Mouse (Mus musculus) megakaryocyte, adult 5-6 weeks (primary cell): Measurements from ENCODE around the gene Gmeb1. TPM values are rescaled to one million over a fixed set of nuclear protein-coding genes. Genes with fewer than 3 reads are reported as not detected.
"Not testable (repeated sequence)": the region's sequence is repeated elsewhere in the genome, so short reads cannot be mapped to it uniquely, and the experiment has no call there.

ENCODE experiments used
- ATAC-seq: 2 replicates; pipeline ENCODE4 v1.8.0; 2016; ENCODE audit warnings: mild to moderate bottlenecking, inconsistent platforms; ENCODE audit not compliant: poor library complexity, severe bottlenecking
- total RNA-seq, 2 experiments: library from RNA; stranded (forward) in 1 of 2; stranded (reverse) in 1 of 2; fragments of 153-499, 151-499 nt in 1 of 2; fragments of 221-1000, 200-1000 nt in 1 of 2; gene quantifications; 2 replicates each; pipeline versions ENCODE4 v1.2.3 to v1.2.4; 2015 to 2017

The Gmeb1 gene
- total RNA-seq (2015): 17.9 and 21.6 TPM in 2 replicates
- total RNA-seq (2017): 29.0 and 29.5 TPM in 2 replicates

DNA sequence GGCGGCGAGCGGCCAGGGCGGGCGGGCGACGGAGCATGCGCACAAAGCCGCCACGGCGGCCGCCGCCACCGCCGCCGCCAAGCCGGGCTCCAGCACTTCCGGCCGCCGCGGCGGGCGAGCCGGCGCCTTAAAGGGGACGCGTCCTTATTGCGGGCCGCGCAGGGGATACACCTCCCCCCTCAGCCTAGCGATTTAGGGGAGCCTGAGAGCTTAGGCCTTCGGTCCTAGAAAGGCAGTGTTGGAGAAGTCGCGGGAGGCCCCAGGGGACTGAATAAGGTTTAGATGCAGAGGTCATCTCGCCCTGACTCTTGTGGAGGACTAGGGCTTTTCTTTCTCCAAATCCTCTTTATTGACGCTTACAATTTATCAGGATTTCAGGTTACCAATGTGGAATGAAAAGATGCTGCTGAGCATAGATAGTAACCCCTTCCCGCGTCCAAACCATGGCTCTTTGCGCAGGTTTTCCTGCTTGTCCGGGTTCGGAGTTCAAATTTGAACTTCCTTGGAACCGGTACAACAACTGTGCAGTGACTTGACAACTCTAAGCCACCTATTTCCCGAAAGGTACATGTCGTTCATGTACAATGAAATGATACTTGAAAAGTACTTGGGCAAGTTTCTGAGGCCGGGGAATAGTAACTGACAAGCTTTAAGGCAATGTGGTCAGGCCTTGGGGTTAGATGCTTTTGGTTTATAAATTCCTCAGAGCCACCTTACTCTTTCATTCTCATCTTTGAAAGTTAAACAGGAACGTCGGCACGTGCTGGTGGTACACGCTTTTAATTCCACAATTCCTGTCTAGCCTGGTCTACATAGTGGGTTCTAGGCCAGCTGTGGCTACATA is at the start of gene Gmeb1:
Gmeb1 (minus strand) TSS at position 89 of the 844 bp plus-strand sequence.
- ATAC-seq: peak; percentile 75

GRCm38 (mm10) chr4:132309849-132310472 is 48.6 kb upstream of the Gmeb1 start:
- ATAC-seq: peak; percentile 55

- ATAC-seq: peak; percentile 27; the same call in 1 of the 2 replicates
Measured at GRCm38 (mm10) chr4:132309140-132309848, 47.9 kb upstream of the Gmeb1 start.

DNA sequence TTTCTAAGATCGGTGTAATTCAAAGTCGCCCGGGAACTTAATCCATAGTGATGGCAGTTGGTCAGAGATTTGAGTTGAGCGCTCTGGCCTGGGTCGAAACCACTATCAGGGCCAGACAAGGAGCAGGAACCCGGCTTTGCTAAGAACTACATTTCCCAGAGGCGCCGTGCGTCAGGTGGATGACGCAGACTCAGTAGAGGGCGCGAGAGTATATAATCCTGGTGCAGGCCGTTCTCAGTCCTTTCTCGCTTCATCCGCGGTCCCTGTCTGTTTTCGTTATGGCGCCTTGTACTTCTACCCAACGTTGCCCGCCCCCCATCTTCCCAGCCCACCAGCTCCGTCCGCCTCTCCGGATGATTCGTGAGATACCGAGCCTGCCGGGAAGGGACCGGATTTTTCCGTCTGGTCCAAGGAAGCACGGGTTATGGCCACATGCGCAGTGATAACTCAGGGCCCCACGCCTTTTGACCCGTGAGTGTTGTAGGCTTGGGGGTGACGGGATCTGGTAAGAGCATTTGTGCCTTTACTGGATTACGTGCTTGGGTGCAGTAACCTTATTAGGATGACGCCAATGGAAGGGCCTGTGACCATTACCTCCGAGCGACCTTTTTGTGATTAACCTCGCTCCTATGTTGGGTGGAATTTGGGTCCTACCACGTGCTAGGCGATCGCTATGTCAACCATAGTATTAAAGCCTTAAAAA is 47.2 kb upstream of the Gmeb1 start:
- ATAC-seq: peak; percentile 92

DNA sequence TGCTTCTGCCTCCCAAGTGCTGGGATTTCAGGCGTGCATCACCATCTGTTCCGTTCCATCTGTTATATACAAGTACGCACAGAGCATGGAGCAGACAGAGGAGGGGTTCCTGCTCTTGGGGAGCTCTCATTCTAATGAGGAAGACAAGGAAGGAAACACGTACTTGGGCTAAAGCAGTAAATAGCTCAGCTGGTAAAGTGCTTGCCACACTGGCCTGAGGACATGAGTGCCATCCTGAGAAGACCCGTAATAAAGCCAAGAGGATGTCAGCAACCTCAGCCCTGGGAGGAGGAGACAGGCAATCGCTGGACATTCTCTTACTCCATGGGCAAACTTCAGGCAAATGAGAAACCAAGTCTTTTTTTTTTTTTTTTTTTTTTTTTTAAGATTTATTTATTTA is 44.6 kb upstream of the Gmeb1 start:
- peak; percentile 9; the same call in 1 of the 2 replicates for ATAC-seq

GRCm38 (mm10) chr4:132305276-132305675 is 43.9 kb upstream of the Gmeb1 start:
- no peak for ATAC-seq

DNA sequence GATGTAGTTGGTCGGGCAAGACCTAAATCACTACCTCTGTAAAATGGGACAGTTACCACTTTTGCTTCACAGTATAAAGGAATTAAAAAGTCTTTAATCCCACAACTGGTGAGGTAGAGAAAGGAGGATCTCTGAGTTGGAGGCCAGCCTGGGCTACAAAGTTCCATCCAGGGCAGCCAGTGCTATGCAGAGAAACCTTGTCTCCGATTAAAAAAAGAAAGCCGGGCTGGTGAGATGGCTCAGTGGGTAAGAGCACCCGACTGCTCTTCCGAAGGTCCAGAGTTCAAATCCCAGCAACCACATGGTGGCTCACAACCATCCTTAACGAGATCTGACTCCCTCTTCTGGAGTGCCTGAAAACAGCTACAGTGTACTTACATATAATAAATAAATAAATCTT is 42.1 kb upstream of the Gmeb1 start:
- not testable (repeated sequence) for ATAC-seq

DNA sequence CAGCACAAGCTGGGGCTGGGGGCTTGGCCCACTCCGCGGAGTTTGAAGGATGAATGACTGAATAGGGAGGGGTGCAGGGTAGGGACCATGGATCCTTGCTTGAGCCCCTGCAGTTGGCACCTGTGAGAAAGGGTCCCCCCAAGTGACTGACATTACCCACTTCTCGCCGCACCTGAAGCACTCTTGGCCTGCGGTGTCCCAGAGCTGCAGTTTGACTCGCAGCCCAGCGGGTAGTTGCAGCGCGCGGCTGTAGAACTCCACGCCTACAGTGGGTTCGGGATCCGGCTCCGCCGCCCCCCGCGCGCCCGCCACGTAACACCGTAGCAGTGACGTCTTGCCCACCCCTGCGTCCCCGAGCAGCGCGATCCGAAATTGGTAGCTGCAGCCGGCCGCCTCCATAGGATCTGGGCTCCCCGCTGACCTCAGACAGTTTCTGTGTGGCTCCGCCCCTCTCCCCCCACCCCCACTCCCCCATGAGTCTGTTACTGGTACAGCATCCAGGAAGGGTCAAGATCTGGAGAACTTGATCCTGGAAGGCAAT is 41.6 kb upstream of the Gmeb1 start, which contains the start of gene Rab42:
Rab42 (minus strand) TSS at position 447 of the 541 bp plus-strand sequence.
- ATAC-seq: peak; percentile 82

DNA sequence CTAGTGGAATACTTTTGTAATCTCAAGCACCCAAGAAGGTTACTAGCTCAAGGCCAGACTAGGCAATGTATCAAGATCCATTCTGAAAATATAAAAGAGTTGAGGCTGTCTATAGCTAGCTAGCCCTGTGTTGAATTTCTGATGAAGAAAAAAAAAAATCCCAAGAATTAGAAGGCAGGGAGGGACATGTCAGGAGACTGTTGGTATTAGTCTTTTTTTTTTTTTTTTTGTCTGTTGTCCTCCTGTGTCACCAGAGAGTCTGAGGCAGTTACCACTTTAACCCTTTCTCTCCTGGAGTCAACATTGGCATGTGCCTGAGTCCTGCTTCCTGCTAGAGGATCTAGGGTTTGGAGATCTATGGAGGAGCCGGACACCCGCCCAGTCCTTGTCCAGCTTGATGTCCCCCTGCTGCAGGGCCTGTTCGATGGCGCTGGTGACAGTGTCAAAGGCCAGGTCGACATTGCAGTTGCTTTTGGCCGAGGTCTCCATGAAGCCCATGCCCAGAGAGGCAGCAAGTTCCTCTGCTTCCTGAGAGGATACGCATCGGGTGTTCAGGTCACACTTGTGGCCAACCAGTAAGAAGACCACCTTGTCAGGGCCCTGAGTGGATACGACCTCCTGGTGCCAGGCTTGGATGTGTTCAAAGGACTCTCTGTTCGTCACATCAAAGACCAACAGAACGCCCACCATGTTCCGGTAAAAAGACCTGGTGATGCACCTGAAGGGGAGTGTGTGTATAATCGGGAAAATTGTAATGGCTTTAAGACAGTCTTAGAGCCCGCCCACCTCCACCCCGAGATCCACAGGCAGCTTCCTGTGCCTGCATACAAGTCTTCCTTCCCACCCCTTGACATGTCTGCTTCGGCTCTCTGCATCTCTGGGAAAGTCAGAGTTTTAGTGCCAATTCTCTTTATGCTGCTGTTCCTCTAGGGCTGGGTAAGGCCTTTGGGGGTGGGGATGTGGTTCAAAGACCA is 40.9 kb upstream of the Gmeb1 start:
- no peak for ATAC-seq

GRCm38 (mm10) chr4:132301486-132301885 is 40.1 kb upstream of the Gmeb1 start:
- ATAC-seq: no peak

DNA sequence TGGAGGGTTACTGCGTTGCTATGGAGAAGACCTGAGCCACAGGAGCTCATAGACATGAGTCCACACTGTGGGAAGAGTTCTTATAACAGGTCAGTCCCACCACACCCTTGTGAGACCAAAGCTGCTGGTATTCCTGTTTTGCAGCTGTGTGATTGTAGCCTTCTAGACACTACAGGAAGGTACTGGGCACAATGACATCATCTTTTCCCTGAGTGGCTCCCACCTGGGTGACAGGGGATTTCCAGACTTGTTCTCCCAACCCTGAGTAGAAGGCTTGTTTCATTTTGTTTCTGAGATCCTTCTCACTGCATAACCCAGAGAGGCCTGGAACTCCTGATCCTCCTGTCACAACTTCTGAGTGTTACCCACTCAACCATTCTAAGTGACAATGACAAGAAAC is 38.4 kb upstream of the Gmeb1 start:
- no peak for ATAC-seq

GRCm38 (mm10) chr4:132295696-132296390 is 34.4 kb upstream of the Gmeb1 start:
- ATAC-seq: no peak

DNA sequence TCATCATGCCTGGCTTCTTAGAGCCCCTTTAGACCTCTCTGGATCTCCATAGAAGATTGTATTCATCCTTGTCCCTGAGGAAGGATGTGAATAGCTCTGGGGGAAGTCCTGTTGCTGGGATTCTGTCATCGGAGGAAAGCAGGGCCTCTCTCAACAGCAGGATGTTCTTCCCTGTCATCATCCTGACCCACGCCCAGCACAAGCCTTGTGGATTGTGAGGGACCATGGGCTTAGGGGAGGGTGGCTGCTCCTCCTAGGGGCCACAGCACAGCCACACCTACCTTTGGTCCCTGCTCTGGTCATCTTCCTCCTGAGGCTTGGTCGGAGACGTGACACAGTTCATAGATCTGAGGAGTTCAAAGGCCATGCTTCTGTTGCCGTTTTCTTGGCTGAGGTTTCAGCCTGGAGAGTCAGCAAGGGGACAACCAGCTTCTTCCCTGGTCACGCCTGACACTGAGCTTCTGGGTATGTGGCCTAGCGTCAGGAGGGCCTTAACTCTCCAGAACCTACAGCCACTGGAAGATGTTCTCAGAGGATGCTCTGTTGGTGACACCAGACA is 32.4 kb upstream of the Gmeb1 start:
- ATAC-seq: no peak

DNA sequence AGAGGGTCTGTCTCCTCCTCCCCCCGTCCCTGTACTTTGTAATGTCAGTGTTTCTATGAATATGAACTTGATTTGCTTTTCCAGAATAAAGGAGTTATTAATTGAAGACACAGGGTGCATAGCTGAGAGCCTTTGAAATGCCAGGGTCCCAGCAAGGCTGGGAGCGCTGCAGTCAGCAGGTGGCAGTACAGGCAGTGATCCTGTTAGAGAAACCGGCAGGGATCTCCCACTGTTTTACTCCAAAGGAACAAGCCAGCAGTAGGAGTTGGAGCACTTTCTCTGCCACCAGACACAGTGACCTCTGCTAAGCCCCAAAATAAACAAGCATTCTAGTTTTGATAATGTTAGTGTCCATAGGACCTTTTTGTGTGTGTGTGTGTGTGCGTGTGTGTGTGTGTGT is 31.6 kb upstream of the Gmeb1 start:
- no peak for ATAC-seq

DNA sequence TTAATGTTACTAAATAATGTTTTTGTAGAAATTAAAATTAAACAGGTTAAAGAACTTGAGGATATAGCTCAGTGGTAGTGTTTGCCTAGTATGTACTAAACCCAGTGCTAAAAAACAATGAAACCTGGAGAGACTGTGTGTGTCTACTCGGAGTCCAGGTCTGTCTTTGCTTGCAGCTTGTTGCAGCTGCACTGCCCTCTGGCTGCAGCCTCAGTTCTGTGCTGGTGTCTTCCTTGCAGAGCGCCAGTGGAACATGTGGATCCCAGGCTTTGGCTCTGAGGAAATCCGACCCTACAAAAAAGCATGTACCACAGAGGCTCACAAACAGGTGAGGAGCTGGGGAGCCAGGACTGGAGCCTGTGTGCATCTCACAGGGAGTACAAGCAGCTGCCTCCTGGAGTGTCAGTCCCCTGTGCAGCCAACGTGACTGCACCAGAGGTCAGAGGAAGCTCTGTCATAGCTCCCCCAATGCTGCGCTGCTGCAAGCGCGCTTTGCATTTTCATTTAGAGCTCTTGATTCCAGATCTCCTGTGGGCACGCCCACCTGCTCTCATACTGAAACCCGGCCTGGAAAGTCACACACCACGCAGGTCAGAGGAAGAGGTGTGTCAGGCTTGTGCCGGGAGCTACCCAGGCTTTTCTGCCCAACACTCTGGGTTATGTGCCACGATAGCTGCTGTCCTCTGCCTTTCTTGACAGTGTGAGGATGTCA is 30.4 kb upstream of the Gmeb1 start:
- ATAC-seq: no peak

- ATAC-seq: no peak
Measured at GRCm38 (mm10) chr4:132291056-132291455, 29.7 kb upstream of the Gmeb1 start.

GRCm38 (mm10) chr4:132288840-132289239 is 27.4 kb upstream of the Gmeb1 start:
- ATAC-seq: not testable (repeated sequence)

DNA sequence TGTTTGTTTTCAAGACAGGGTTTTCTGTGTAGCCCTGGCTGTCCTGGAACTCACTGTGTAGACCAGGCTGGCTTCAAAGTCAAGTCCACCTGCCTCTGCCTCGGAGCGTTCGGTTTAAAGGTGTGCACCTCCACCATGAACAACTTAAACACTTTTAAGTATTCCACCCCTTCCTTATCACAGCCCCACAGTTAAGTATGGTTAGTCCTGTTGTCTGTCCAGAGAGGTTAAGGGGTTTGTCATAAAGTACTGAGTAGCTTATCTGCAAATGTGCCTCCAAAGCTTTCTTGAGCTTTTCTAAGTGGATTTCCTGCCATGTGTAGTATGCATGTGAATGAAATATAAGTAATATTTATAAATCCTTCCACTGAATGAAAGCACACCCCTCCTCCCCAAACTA is 14.5 kb upstream of the Gmeb1 start:
- no peak for ATAC-seq
